Mouse (Mus musculus) embryonic facial prominence, embryonic 11.5 days (tissue): Measurements from ENCODE around the gene Tmem38b. TPM values are rescaled to one million over a fixed set of nuclear protein-coding genes. Genes with fewer than 3 reads are reported as not detected.

Source experiments
- ATAC-seq: fragments of 200-750 bp; cut with Nextera tagmentation; replicated peaks from 2 replicates; pipeline ENCODE4 v1.8.0; 2017; ENCODE audit warnings: low read depth; ENCODE audit not compliant: insufficient number of reproducible peaks, low FRiP score, low TSS enrichment
- DNase-seq: peaks from one replicate; pipeline ENCODE4 v3.0.0-alpha.2; 2015; ENCODE audit warnings: low spot score
- H3K27ac ChIP-seq: fragments of 300-500 bp; sonication (generic); replicated peaks from 2 replicates; pipeline ENCODE4 v1.5.1; 2014; ENCODE audit warnings: mild to moderate bottlenecking, low read depth, low read length, control low read depth
- H3K27me3 ChIP-seq: fragments of 300-500 bp; sonication (generic); 2 replicates; pipeline ENCODE4 v1.6.1; 2014; ENCODE audit warnings: mild to moderate bottlenecking, low read length, moderate library complexity, mixed read lengths; ENCODE audit not compliant: control insufficient read depth, insufficient read depth
- H3K36me3 ChIP-seq: fragments of 300-500 bp; sonication (generic); replicated peaks from 2 replicates; pipeline ENCODE4 v1.6.1; 2014; ENCODE audit warnings: low read depth, mild to moderate bottlenecking, low read length, moderate library complexity, mixed read lengths; ENCODE audit not compliant: control insufficient read depth, insufficient read depth
- H3K4me1 ChIP-seq: fragments of 300-500 bp; sonication (generic); 2 replicates; pipeline ENCODE4 v1.6.1; 2014; ENCODE audit warnings: low read length, mixed read lengths; ENCODE audit not compliant: control insufficient read depth, insufficient read depth
- H3K4me2 ChIP-seq: fragments of 300-500 bp; sonication (generic); 2 replicates; pipeline ENCODE4 v1.6.1; 2014; ENCODE audit warnings: low read depth, mild to moderate bottlenecking, control low read depth, low read length, moderate library complexity
- H3K4me3 ChIP-seq: fragments of 300-500 bp; sonication (generic); 2 replicates; pipeline ENCODE4 v1.5.1; 2014; ENCODE audit warnings: low read depth, low read length, control low read depth
- H3K9ac ChIP-seq: fragments of 300-500 bp; sonication (generic); replicated peaks from 2 replicates; pipeline ENCODE4 v1.6.1; 2014; ENCODE audit warnings: mild to moderate bottlenecking, control low read depth, low read length
- H3K9me3 ChIP-seq: fragments of 300-500 bp; sonication (generic); replicated peaks from 2 replicates; pipeline ENCODE4 v1.6.1; 2016; ENCODE audit warnings: mild to moderate bottlenecking, low read length, inconsistent platforms, mixed read lengths; ENCODE audit not compliant: control insufficient read depth
- WGBS: fragments of 180-500 bp; shearing (Covaris S2); extraction: QIAGEN DNeasy Blood & Tissue Kit; methylation state at CpG from one replicate; pipeline ENCODE4 v1.1.7; 2014; 5-methylcytosine and 5-hydroxymethylcytosine counted together
- polyA plus RNA-seq: library from polyadenylated mRNA; unstranded; fragments of >200 nt; fragmentation: Nextera tagmentation; extraction: Ambion mirVana; gene quantifications from 2 replicates; pipeline ENCODE4 v1.2.1, GENCODE M21; 2014

Tmem38b gene
- polyA plus RNA-seq, 1 experiment from 2014 or later: 9.6 TPM

- no peaks in the 10 kb centered on the region for H3K9me3 ChIP-seq
These were observed 79.7 kb downstream of the Tmem38b start for GRCm38 (mm10) chr4:53905537-53905936.

GRCm38 (mm10) chr4:53907071-53907470 is 81.2 kb downstream of the Tmem38b start:
- Histone ChIP-seq H3K27me3 (no peaks in the 10 kb centered on the region), H3K36me3 (no peaks in the 10 kb centered on the region), H3K9me3 (no peaks in the 10 kb centered on the region), H3K4me3 (no peak overlapping the region), H3K4me1 (no peaks in the 10 kb centered on the region), H3K27ac (no peak overlapping the region), H3K9ac (no peak overlapping the region), H3K4me2 (no peak overlapping the region)
- WGBS: 89% methylated on average over 3 of the region's 3 CpGs
- DNase-seq (no peak), ATAC-seq (no peak)

More at GRCm38 (mm10) chr4:53905537-53905936, 79.7 kb downstream of the Tmem38b start:
- DNase-seq (peak; percentile 12), ATAC-seq (no peak)
- WGBS: 45% methylated on average over 6 of the region's 6 CpGs
- H3K27me3 ChIP-seq: no peaks in the 10 kb centered on the region
- H3K4me2 ChIP-seq: no peak overlapping the region
- H3K36me3 ChIP-seq: no peaks in the 10 kb centered on the region
- H3K27ac ChIP-seq: no peak overlapping the region
- no peak overlapping the region for H3K4me3 ChIP-seq
- H3K4me1 ChIP-seq: no peaks in the 10 kb centered on the region
- no peak overlapping the region for H3K9ac ChIP-seq

Other genes starting within 250 kb of the Tmem38b start
- 10.3 and 10.7 TPM in 2 replicates for gene Fsd1l, start 194.6 kb upstream of the Tmem38b start, polyA plus RNA-seq
- gene Fktn, start 112.0 kb upstream of the Tmem38b start, polyA plus RNA-seq: 14.8 and 15.1 TPM in 2 replicates
- gene Tal2, start 46.3 kb upstream of the Tmem38b start, polyA plus RNA-seq: 0.49 and 1.8 TPM in 2 replicates